Mouse (Mus musculus): ENCODE data around the gene Nono. TPM values are rescaled to one million over a fixed set of nuclear protein-coding genes. Genes with fewer than 3 reads are reported as not detected.

The Nono gene
- total RNA-seq (2015; ENCODE audit: low replicate concordance) (155 and 173 TPM in 2 replicates), total RNA-seq (2017; ENCODE audit: low replicate concordance) (224 and 241 TPM in 2 replicates)

- ATAC-seq (replicated peaks; ENCODE audit: low FRiP score, poor library complexity, severe bottlenecking): peak; percentile 97
These were observed at the start of gene Nono for GRCm38 (mm10) chrX:101429142-101429949. Gene Nono (plus strand): TSS chrX:101429318.

- ATAC-seq (replicated peaks; ENCODE audit: low FRiP score, poor library complexity, severe bottlenecking): no peak
These were observed 49.4 kb upstream of the Nono start for GRCm38 (mm10) chrX:101379744-101380143.

GRCm38 (mm10) chrX:101383455-101383854 is 45.7 kb upstream of the Nono start:
- ATAC-seq (replicated peaks; ENCODE audit: low FRiP score, poor library complexity, severe bottlenecking): no peak

GRCm38 (mm10) chrX:101384439-101385137 is 44.5 kb upstream of the Nono start:
- ATAC-seq (replicated peaks; ENCODE audit: low FRiP score, poor library complexity, severe bottlenecking): no peak

GRCm38 (mm10) chrX:101386222-101386621 is 42.9 kb upstream of the Nono start:
- no peak for ATAC-seq (replicated peaks; ENCODE audit: low FRiP score, poor library complexity, severe bottlenecking)

GRCm38 (mm10) chrX:101388866-101389537 is 40.1 kb upstream of the Nono start:
- no peak for ATAC-seq (replicated peaks; ENCODE audit: low FRiP score, poor library complexity, severe bottlenecking)

- no peak for ATAC-seq (replicated peaks; ENCODE audit: low FRiP score, poor library complexity, severe bottlenecking)
These were observed 34.8 kb upstream of the Nono start for GRCm38 (mm10) chrX:101394341-101394740.

- no peak for ATAC-seq (replicated peaks; ENCODE audit: low FRiP score, poor library complexity, severe bottlenecking)
These were observed 32.7 kb upstream of the Nono start for GRCm38 (mm10) chrX:101396459-101396858.

GRCm38 (mm10) chrX:101418946-101419724 is 10.0 kb upstream of the Nono start:
- no peak for ATAC-seq (replicated peaks; ENCODE audit: low FRiP score, poor library complexity, severe bottlenecking)

- ATAC-seq (replicated peaks; ENCODE audit: low FRiP score, poor library complexity, severe bottlenecking): peak; percentile 94
These were observed 9.1 kb upstream of the Nono start for GRCm38 (mm10) chrX:101419725-101420699.

- no peak for ATAC-seq (replicated peaks; ENCODE audit: low FRiP score, poor library complexity, severe bottlenecking)
These were observed 8.4 kb upstream of the Nono start, which contains the start of gene Zmym3 for GRCm38 (mm10) chrX:101420700-101421095. Gene Zmym3 (minus strand): TSS chrX:101420849.

- no peak for ATAC-seq (replicated peaks; ENCODE audit: low FRiP score, poor library complexity, severe bottlenecking)
These were observed 5.7 kb upstream of the Nono start for GRCm38 (mm10) chrX:101423462-101423861.

- ATAC-seq (replicated peaks; ENCODE audit: low FRiP score, poor library complexity, severe bottlenecking): no peak
These were observed 1.3 kb upstream of the Nono start for GRCm38 (mm10) chrX:101427774-101428173.

- peak; percentile 8; the same call in 1 of the 2 replicates for ATAC-seq (replicated peaks; ENCODE audit: low FRiP score, poor library complexity, severe bottlenecking)
These were observed 355 bp upstream of the Nono start for GRCm38 (mm10) chrX:101428785-101429141.

- peak; percentile 35 for ATAC-seq (replicated peaks; ENCODE audit: low FRiP score, poor library complexity, severe bottlenecking)
These were observed 858 bp downstream of the Nono start for GRCm38 (mm10) chrX:101429976-101430375.

GRCm38 (mm10) chrX:101448886-101449475 is 19.9 kb downstream of the Nono start, which contains the start of gene Itgb1bp2:
Gene Itgb1bp2 (plus strand): TSS chrX:101449088.
- no peak for ATAC-seq (replicated peaks; ENCODE audit: low FRiP score, poor library complexity, severe bottlenecking)

GRCm38 (mm10) chrX:101451147-101451546 is 22.0 kb downstream of the Nono start:
- no peak for ATAC-seq (replicated peaks; ENCODE audit: low FRiP score, poor library complexity, severe bottlenecking)

GRCm38 (mm10) chrX:101451591-101451990 is 22.5 kb downstream of the Nono start:
- ATAC-seq (replicated peaks; ENCODE audit: low FRiP score, poor library complexity, severe bottlenecking): no peak
